Mouse (Mus musculus): Measurements from ENCODE around the gene 1700007K13Rik. TPM values are rescaled to one million over a fixed set of nuclear protein-coding genes. Genes with fewer than 3 reads are reported as not detected.

1700007K13Rik gene
- polyA plus RNA-seq, 1 experiment from 2014 or later, result 4.6 TPM

GRCm38 (mm10) chr2:28435401-28435800, 30.7 kb downstream of the 1700007K13Rik start:
- H3K27ac ChIP-seq (ENCODE audit: low read length), result no peak overlapping the region
- no peaks in the 10 kb centered on the region for H3K27me3 ChIP-seq (ENCODE audit: control insufficient read depth, insufficient read depth, low read depth, low read length)
- peaks cover 6% of the 10 kb centered on the region; the same call in 1 of the 2 replicates for H3K4me1 ChIP-seq (replicated peaks; ENCODE audit: control insufficient read depth, insufficient read depth, low read length)
- H3K4me3 ChIP-seq (ENCODE audit: low read length), result no peak overlapping the region
- H3K36me3 ChIP-seq (ENCODE audit: control insufficient read depth, insufficient read depth, low read length), result no peaks in the 10 kb centered on the region
- no peak for ATAC-seq (ENCODE audit: low read depth)
- 83% methylated on average over 11 of the region's 11 CpGs for WGBS
- no peak overlapping the region for H3K4me2 ChIP-seq (ENCODE audit: low read depth, low read length)
- no peak overlapping the region for H3K9ac ChIP-seq (ENCODE audit: low read length)
- H3K9me3 ChIP-seq (ENCODE audit: control insufficient read depth, low read length), result no peaks in the 10 kb centered on the region

- Histone ChIP-seq H3K4me1 (replicated peaks; ENCODE audit: control insufficient read depth, insufficient read depth, low read length) (peaks cover 6% of the 10 kb centered on the region; the same call in 1 of the 2 replicates), H3K27ac (ENCODE audit: low read length) (peak overlapping the region; percentile 26), H3K9me3 (ENCODE audit: control insufficient read depth, low read length) (no peaks in the 10 kb centered on the region), H3K4me3 (ENCODE audit: low read length) (no peak overlapping the region), H3K4me2 (ENCODE audit: low read depth, low read length) (no peak overlapping the region), H3K36me3 (ENCODE audit: control insufficient read depth, insufficient read depth, low read length) (no peaks in the 10 kb centered on the region), H3K27me3 (ENCODE audit: control insufficient read depth, insufficient read depth, low read depth, low read length) (no peaks in the 10 kb centered on the region), H3K9ac (ENCODE audit: low read length) (no peak overlapping the region)
- ATAC-seq (ENCODE audit: low read depth), result no peak; the same call in 1 of the 2 replicates
- 0% methylated on average over 1 of the region's 2 CpGs for WGBS
Observed at GRCm38 (mm10) chr2:28433512-28433911, 32.6 kb downstream of the 1700007K13Rik start.

- peak; percentile 85 for ATAC-seq (ENCODE audit: low read depth)
- WGBS, result 0% methylated on average over 1 of the region's 1 CpGs
- Histone ChIP-seq H3K9me3 (ENCODE audit: control insufficient read depth, low read length) (no peaks in the 10 kb centered on the region), H3K27me3 (ENCODE audit: control insufficient read depth, insufficient read depth, low read depth, low read length) (no peaks in the 10 kb centered on the region), H3K27ac (ENCODE audit: low read length) (peak overlapping the region; percentile 26; the same call in 1 of the 2 replicates), H3K4me3 (ENCODE audit: low read length) (no peak overlapping the region), H3K4me2 (ENCODE audit: low read depth, low read length) (no peak overlapping the region), H3K36me3 (ENCODE audit: control insufficient read depth, insufficient read depth, low read length) (no peaks in the 10 kb centered on the region), H3K9ac (ENCODE audit: low read length) (no peak overlapping the region), H3K4me1 (replicated peaks; ENCODE audit: control insufficient read depth, insufficient read depth, low read length) (peaks cover 6% of the 10 kb centered on the region; the same call in 1 of the 2 replicates)
Observed at GRCm38 (mm10) chr2:28432811-28433210, 33.3 kb downstream of the 1700007K13Rik start.

- WGBS, result 36% methylated on average over 6 of the region's 6 CpGs
Observed at GRCm38 (mm10) chr2:28430846-28431245, 35.3 kb downstream of the 1700007K13Rik start.

GRCm38 (mm10) chr2:28427226-28427625, 38.9 kb downstream of the 1700007K13Rik start:
- Histone ChIP-seq H3K36me3 (ENCODE audit: control insufficient read depth, insufficient read depth, low read length) (no peaks in the 10 kb centered on the region), H3K4me1 (replicated peaks; ENCODE audit: control insufficient read depth, insufficient read depth, low read length) (no peaks in the 10 kb centered on the region), H3K4me2 (ENCODE audit: low read depth, low read length) (no peak overlapping the region), H3K27ac (ENCODE audit: low read length) (no peak overlapping the region), H3K27me3 (ENCODE audit: control insufficient read depth, insufficient read depth, low read depth, low read length) (no peaks in the 10 kb centered on the region), H3K4me3 (ENCODE audit: low read length) (no peak overlapping the region), H3K9ac (ENCODE audit: low read length) (no peak overlapping the region), H3K9me3 (ENCODE audit: control insufficient read depth, low read length) (no peaks in the 10 kb centered on the region)
- no peak for ATAC-seq (ENCODE audit: low read depth)
- 77% methylated on average over 6 of the region's 6 CpGs for WGBS

More at GRCm38 (mm10) chr2:28430846-28431245, 35.3 kb downstream of the 1700007K13Rik start:
- no peaks in the 10 kb centered on the region for H3K9me3 ChIP-seq (ENCODE audit: control insufficient read depth, low read length)
- H3K36me3 ChIP-seq (ENCODE audit: control insufficient read depth, insufficient read depth, low read length), result no peaks in the 10 kb centered on the region
- no peak overlapping the region for H3K4me2 ChIP-seq (ENCODE audit: low read depth, low read length)
- no peak overlapping the region for H3K4me3 ChIP-seq (ENCODE audit: low read length)
- H3K27me3 ChIP-seq (ENCODE audit: control insufficient read depth, insufficient read depth, low read depth, low read length), result no peaks in the 10 kb centered on the region
- H3K9ac ChIP-seq (ENCODE audit: low read length), result no peak overlapping the region
- peak overlapping the region; percentile 44 for H3K27ac ChIP-seq (ENCODE audit: low read length)
- H3K4me1 ChIP-seq (replicated peaks; ENCODE audit: control insufficient read depth, insufficient read depth, low read length), result peaks cover 6% of the 10 kb centered on the region; the same call in 1 of the 2 replicates
- peak; percentile 37 for ATAC-seq (ENCODE audit: low read depth)

DNA sequence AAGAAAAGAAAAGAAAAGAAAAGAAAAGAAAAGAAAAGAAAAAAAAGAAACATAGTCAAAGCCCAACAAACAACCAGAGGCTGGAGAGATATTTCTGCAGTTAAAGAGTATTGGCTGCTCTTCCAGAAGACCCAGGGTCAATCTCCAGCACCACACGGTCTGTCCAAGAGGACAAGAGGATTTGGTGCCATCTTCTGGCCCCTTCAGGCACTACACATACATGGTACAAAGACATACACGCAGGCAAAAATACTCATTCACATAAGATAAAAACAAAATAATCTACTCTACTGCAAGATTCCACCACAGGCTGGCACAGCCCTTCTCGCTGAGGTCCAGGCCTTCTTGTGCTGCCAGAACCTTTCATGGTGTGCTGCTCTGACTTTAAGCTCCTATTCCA, 43.0 kb downstream of the 1700007K13Rik start:
- no peaks in the 10 kb centered on the region for H3K36me3 ChIP-seq (ENCODE audit: control insufficient read depth, insufficient read depth, low read length)
- no peaks in the 10 kb centered on the region for H3K27me3 ChIP-seq (ENCODE audit: control insufficient read depth, insufficient read depth, low read depth, low read length)
- H3K4me2 ChIP-seq (ENCODE audit: low read depth, low read length), result no peak overlapping the region
- H3K27ac ChIP-seq (ENCODE audit: low read length), result no peak overlapping the region
- no peaks in the 10 kb centered on the region for H3K4me1 ChIP-seq (replicated peaks; ENCODE audit: control insufficient read depth, insufficient read depth, low read length)
- no peak overlapping the region for H3K9ac ChIP-seq (ENCODE audit: low read length)
- WGBS, result 34% methylated on average over 3 of the region's 3 CpGs
- no peak overlapping the region for H3K4me3 ChIP-seq (ENCODE audit: low read length)
- no peaks in the 10 kb centered on the region for H3K9me3 ChIP-seq (ENCODE audit: control insufficient read depth, low read length)
- no peak for ATAC-seq (ENCODE audit: low read depth)

GRCm38 (mm10) chr2:28419898-28420297, 46.2 kb downstream of the 1700007K13Rik start:
- Histone ChIP-seq H3K4me2 (ENCODE audit: low read depth, low read length) (no peak overlapping the region), H3K9me3 (ENCODE audit: control insufficient read depth, low read length) (no peaks in the 10 kb centered on the region), H3K27ac (ENCODE audit: low read length) (no peak overlapping the region), H3K36me3 (ENCODE audit: control insufficient read depth, insufficient read depth, low read length) (no peaks in the 10 kb centered on the region), H3K9ac (ENCODE audit: low read length) (no peak overlapping the region), H3K4me1 (replicated peaks; ENCODE audit: control insufficient read depth, insufficient read depth, low read length) (peaks cover 9% of the 10 kb centered on the region), H3K27me3 (ENCODE audit: control insufficient read depth, insufficient read depth, low read depth, low read length) (no peaks in the 10 kb centered on the region), H3K4me3 (ENCODE audit: low read length) (no peak overlapping the region)
- 12% methylated on average over 4 of the region's 4 CpGs for WGBS
- peak; percentile 15; the same call in 1 of the 2 replicates for ATAC-seq (ENCODE audit: low read depth)

GRCm38 (mm10) chr2:28418034-28418433, 48.1 kb downstream of the 1700007K13Rik start:
- Histone ChIP-seq H3K9ac (ENCODE audit: low read length) (no peak overlapping the region), H3K36me3 (ENCODE audit: control insufficient read depth, insufficient read depth, low read length) (no peaks in the 10 kb centered on the region), H3K9me3 (ENCODE audit: control insufficient read depth, low read length) (no peaks in the 10 kb centered on the region), H3K27ac (ENCODE audit: low read length) (no peak overlapping the region), H3K4me1 (replicated peaks; ENCODE audit: control insufficient read depth, insufficient read depth, low read length) (peaks cover 9% of the 10 kb centered on the region), H3K4me3 (ENCODE audit: low read length) (no peak overlapping the region), H3K27me3 (ENCODE audit: control insufficient read depth, insufficient read depth, low read depth, low read length) (no peaks in the 10 kb centered on the region), H3K4me2 (ENCODE audit: low read depth, low read length) (no peak overlapping the region)
- WGBS, result 35% methylated on average over 2 of the region's 2 CpGs
- ATAC-seq (ENCODE audit: low read depth), result peak; percentile 51; the same call in 1 of the 2 replicates

GRCm38 (mm10) chr2:28416511-28416910, 49.6 kb downstream of the 1700007K13Rik start:
- no peak overlapping the region for H3K27ac ChIP-seq (ENCODE audit: low read length)
- no peak overlapping the region for H3K9ac ChIP-seq (ENCODE audit: low read length)
- 100% methylated on average over 1 of the region's 1 CpGs for WGBS
- H3K36me3 ChIP-seq (ENCODE audit: control insufficient read depth, insufficient read depth, low read length), result no peaks in the 10 kb centered on the region
- ATAC-seq (ENCODE audit: low read depth), result no peak
- peaks cover 9% of the 10 kb centered on the region for H3K4me1 ChIP-seq (replicated peaks; ENCODE audit: control insufficient read depth, insufficient read depth, low read length)
- no peak overlapping the region for H3K4me3 ChIP-seq (ENCODE audit: low read length)
- H3K4me2 ChIP-seq (ENCODE audit: low read depth, low read length), result no peak overlapping the region
- no peaks in the 10 kb centered on the region for H3K27me3 ChIP-seq (ENCODE audit: control insufficient read depth, insufficient read depth, low read depth, low read length)
- no peaks in the 10 kb centered on the region for H3K9me3 ChIP-seq (ENCODE audit: control insufficient read depth, low read length)

Data from lung, embryonic 16.5 days (tissue).